Mouse (Mus musculus): ENCODE results near the gene Clcnka.
A peak's percentile ranks its signal among the peaks of the same experiment; 100 is the strongest.

The Clcnka gene

GRCm38 (mm10) chr4:141421423-141421822 lies 22.9 kb upstream of the Clcnka start:
- DNase-seq (ENCODE audit: low spot score) = peak; percentile 87

- no peak for DNase-seq (ENCODE audit: low spot score)
Measured at GRCm38 (mm10) chr4:141420886-141421285, 22.4 kb upstream of the Clcnka start.

- no peak for DNase-seq (ENCODE audit: low spot score)
Measured at GRCm38 (mm10) chr4:141420192-141420829, 21.8 kb upstream of the Clcnka start, which contains the start of gene Hspb7. Gene Hspb7, plus strand, starts transcription at chr4:141420779.

- DNase-seq (ENCODE audit: low spot score) = no peak
Measured at GRCm38 (mm10) chr4:141419398-141420191, 21.1 kb upstream of the Clcnka start.

- no peak for DNase-seq (ENCODE audit: low spot score)
Measured at GRCm38 (mm10) chr4:141415924-141416323, 17.4 kb upstream of the Clcnka start, which contains the start of gene Clcnkb. Gene Clcnkb, minus strand, starts transcription at chr4:141416014.

GRCm38 (mm10) chr4:141411430-141411992 lies 13.0 kb upstream of the Clcnka start:
- no peak for DNase-seq (ENCODE audit: low spot score)

GRCm38 (mm10) chr4:141408577-141408976 lies 10.1 kb upstream of the Clcnka start:
- no peak for DNase-seq (ENCODE audit: low spot score)

GRCm38 (mm10) chr4:141406516-141407299 lies 8.2 kb upstream of the Clcnka start:
- DNase-seq (ENCODE audit: low spot score) = peak; percentile 78

GRCm38 (mm10) chr4:141405314-141405622 lies 6.7 kb upstream of the Clcnka start:
- no peak for DNase-seq (ENCODE audit: low spot score)

GRCm38 (mm10) chr4:141404518-141405313 lies 6.2 kb upstream of the Clcnka start:
- peak; percentile 87 for DNase-seq (ENCODE audit: low spot score)

- DNase-seq (ENCODE audit: low spot score) = no peak
Measured at GRCm38 (mm10) chr4:141400171-141400570, 1.6 kb upstream of the Clcnka start.

- DNase-seq (ENCODE audit: low spot score) = no peak
Measured at GRCm38 (mm10) chr4:141397861-141398260, 663 bp downstream of the Clcnka start.

GRCm38 (mm10) chr4:141394751-141395150 lies 3.8 kb downstream of the Clcnka start:
- no peak for DNase-seq (ENCODE audit: low spot score)

GRCm38 (mm10) chr4:141391293-141391692 lies 7.2 kb downstream of the Clcnka start:
- no peak for DNase-seq (ENCODE audit: low spot score)

GRCm38 (mm10) chr4:141389366-141390150 lies 9.0 kb downstream of the Clcnka start:
- DNase-seq (ENCODE audit: low spot score) = no peak

GRCm38 (mm10) chr4:141387933-141388332 lies 10.6 kb downstream of the Clcnka start:
- DNase-seq (ENCODE audit: low spot score) = no peak

- peak; percentile 78 for DNase-seq (ENCODE audit: low spot score)
Measured at GRCm38 (mm10) chr4:141387093-141387784, 11.3 kb downstream of the Clcnka start.

GRCm38 (mm10) chr4:141386150-141386549 lies 12.4 kb downstream of the Clcnka start:
- DNase-seq (ENCODE audit: low spot score) = no peak

- peak; percentile 80 for DNase-seq (ENCODE audit: low spot score)
Measured at GRCm38 (mm10) chr4:141385275-141385674, 13.2 kb downstream of the Clcnka start.

GRCm38 (mm10) chr4:141382406-141382805 lies 16.1 kb downstream of the Clcnka start:
- DNase-seq (ENCODE audit: low spot score) = no peak
